Comparison of ENCODE assay signal across 8 mouse cellular contexts in genomic region chr4:142014659-142015608, GRCm38 (mm10). TPM values are rescaled to one million over a fixed set of nuclear protein-coding genes. Genes with fewer than 3 reads are reported as not detected.
DNase-seq lines count a peak whose midpoint lies in the region; ATAC-seq and TF ChIP-seq lines count a peak whose summit lies in the region.

TSS of gene Fhad1 (minus strand) at chr4:142015082.

- DNase-seq in adrenal gland, postnatal 36 days, result peak; percentile 75 to 76
- DNase-seq in embryonic facial prominence, embryonic 11.5 days (ENCODE audit: low spot score), result peak; percentile 87
- peak; percentile 73 to 79 for DNase-seq in heart, adult 2 months
- DNase-seq in kidney, adult 11 months, result peak; percentile 95
- DNase-seq in midbrain, embryonic 14.5 days, result peak; percentile 87
- DNase-seq in spleen, adult 12 weeks (ENCODE audit: low spot score), result peak; percentile 20
- no peak for DNase-seq in adipocyte (ENCODE audit: low spot score)

- intact Hi-C loops in heart, adult 2 months (cut with DNase I), result no loop called here

- no peaks in the 10 kb centered on the region for H3K79me2 ChIP-seq in heart, adult 2 months (replicated peaks; ENCODE audit: control insufficient read depth, insufficient read depth, low read length)

- TF ChIP-seq POLR2A in heart, adult 2 months (IDR thresholded peaks at IDR 0.05; ENCODE audit: insufficient read depth, low read depth, low read length), result no peak

- peak within 1 kb of the TSS; percentile 81 for H3K4me2 ChIP-seq in embryonic facial prominence, embryonic 11.5 days (ENCODE audit: low read depth, low read length)
- H3K4me2 ChIP-seq in limb, embryonic 15.5 days, result peak within 1 kb of the TSS; percentile 78
- H3K4me2 ChIP-seq in midbrain, embryonic 14.5 days (ENCODE audit: low read length), result peak within 1 kb of the TSS; percentile 65

- no peaks in the 10 kb centered on the region for H3K36me3 ChIP-seq in embryonic facial prominence, embryonic 11.5 days (replicated peaks; ENCODE audit: control insufficient read depth, insufficient read depth, low read depth, low read length)
- no peaks in the 10 kb centered on the region for H3K36me3 ChIP-seq in heart, adult 2 months (ENCODE audit: control insufficient read depth, insufficient read depth, low read length)
- no peaks in the 10 kb centered on the region for H3K36me3 ChIP-seq in limb, embryonic 15.5 days
- no peaks in the 10 kb centered on the region for H3K36me3 ChIP-seq in midbrain, embryonic 14.5 days (ENCODE audit: control insufficient read depth, insufficient read depth, low read length)

- no peaks in the 10 kb centered on the region; the same call in 1 of the 2 replicates for H3K4me1 ChIP-seq in embryonic facial prominence, embryonic 11.5 days (ENCODE audit: control insufficient read depth, insufficient read depth, low read length)
- no peaks in the 10 kb centered on the region; the same call in 1 of the 2 replicates for H3K4me1 ChIP-seq in heart, adult 2 months (ENCODE audit: control insufficient read depth, insufficient read depth, low read length)
- peaks cover 24% of the 10 kb centered on the region for H3K4me1 ChIP-seq in limb, embryonic 15.5 days
- H3K4me1 ChIP-seq in midbrain, embryonic 14.5 days (ENCODE audit: control insufficient read depth, insufficient read depth, low read length), result peaks cover 5% of the 10 kb centered on the region

- peak within 1 kb of the TSS; percentile 36 for H3K4me3 ChIP-seq in embryonic facial prominence, embryonic 11.5 days (ENCODE audit: low read depth, low read length)
- H3K4me3 ChIP-seq in heart, adult 2 months, result peak within 1 kb of the TSS; percentile 17; the same call in 1 of the 2 replicates
- peak within 1 kb of the TSS; percentile 41 for H3K4me3 ChIP-seq in limb, embryonic 15.5 days
- H3K4me3 ChIP-seq in midbrain, embryonic 14.5 days (replicated peaks; ENCODE audit: low read depth, low read length), result peak within 1 kb of the TSS; percentile 34

- no peak for TF ChIP-seq EP300 in heart, adult 2 months (IDR thresholded peaks at IDR 0.05; ENCODE audit: insufficient read depth, low read depth, low read length)

- peak; percentile 57 for ATAC-seq in embryonic facial prominence, embryonic 11.5 days (replicated peaks; ENCODE audit: insufficient number of reproducible peaks, low FRiP score, low TSS enrichment, low read depth)
- ATAC-seq in limb, embryonic 15.5 days (ENCODE audit: insufficient number of reproducible peaks, low FRiP score, low TSS enrichment, low read depth), result peak; percentile 74
- ATAC-seq in midbrain, embryonic 14.5 days (ENCODE audit: low FRiP score, low TSS enrichment), result peak; percentile 81

- peak; percentile 20 for TF ChIP-seq CTCF in heart, adult 2 months (IDR thresholded peaks at IDR 0.05)

- H3K27me3 ChIP-seq in embryonic facial prominence, embryonic 11.5 days (ENCODE audit: control insufficient read depth, insufficient read depth, low read length), result no peaks in the 10 kb centered on the region
- no peaks in the 10 kb centered on the region for H3K27me3 ChIP-seq in heart, adult 2 months (ENCODE audit: control insufficient read depth, insufficient read depth, low read length)
- H3K27me3 ChIP-seq in limb, embryonic 15.5 days, result peaks cover 10% of the 10 kb centered on the region
- H3K27me3 ChIP-seq in midbrain, embryonic 14.5 days (ENCODE audit: control insufficient read depth, insufficient read depth, low read length), result no peaks in the 10 kb centered on the region

- no peaks in the 10 kb centered on the region for H3K9me3 ChIP-seq in embryonic facial prominence, embryonic 11.5 days (replicated peaks; ENCODE audit: control insufficient read depth, low read length)
- H3K9me3 ChIP-seq in limb, embryonic 15.5 days, result no peaks in the 10 kb centered on the region
- no peaks in the 10 kb centered on the region for H3K9me3 ChIP-seq in midbrain, embryonic 14.5 days (ENCODE audit: control insufficient read depth, low read length)

- peak within 1 kb of the TSS; percentile 32; the same call in 1 of the 2 replicates for H3K9ac ChIP-seq in embryonic facial prominence, embryonic 11.5 days (replicated peaks; ENCODE audit: low read length)
- peak within 1 kb of the TSS; percentile 2; the same call in 1 of the 2 replicates for H3K9ac ChIP-seq in heart, adult 2 months (ENCODE audit: low read depth, low read length)
- H3K9ac ChIP-seq in limb, embryonic 15.5 days, result no peak within 1 kb of the TSS
- peak within 1 kb of the TSS; percentile 27 for H3K9ac ChIP-seq in midbrain, embryonic 14.5 days (replicated peaks; ENCODE audit: low read length)

- H3K27ac ChIP-seq in embryonic facial prominence, embryonic 11.5 days (replicated peaks; ENCODE audit: low read depth, low read length), result no peak within 1 kb of the TSS
- H3K27ac ChIP-seq in heart, adult 2 months, result no peak within 1 kb of the TSS
- no peak within 1 kb of the TSS for H3K27ac ChIP-seq in limb, embryonic 15.5 days
- 0 out of 2 replicates have a peak within 1 kb of the TSS, but pooled peaks have one; percentile 28 for H3K27ac ChIP-seq in midbrain, embryonic 14.5 days (replicated peaks; ENCODE audit: low read depth, low read length)

- WGBS in embryonic facial prominence, embryonic 11.5 days, result under 1% methylated on average over 43 of the region's 46 CpGs
- 5% methylated on average over 43 of the region's 46 CpGs for WGBS in heart, adult 2 months
- 1% methylated on average over 45 of the region's 46 CpGs for WGBS in limb, embryonic 15.5 days
- under 1% methylated on average over 44 of the region's 46 CpGs for WGBS in midbrain, embryonic 14.5 days

RNA-seq across cellular contexts. Expression of gene Fhad1, which starts in this region (rescaled TPM):
- under 1 TPM; 0.66 to 0.79 TPM for total RNA-seq in adrenal gland, postnatal 36 days (2021)
- 0.68 and 0.94 TPM in 2 replicates for polyA plus RNA-seq in embryonic facial prominence, embryonic 11.5 days (2014; fragmentation: Nextera tagmentation; extraction: Ambion mirVana)
- under 1 TPM; 0.47 to 0.55 TPM for total RNA-seq in heart, adult 2 months (2021)
- polyA plus RNA-seq in heart, adult 2 months (2012; rRNA removed), result 0.47 and 0.53 TPM in 2 replicates
- 3.9 and 5.5 TPM in 2 replicates for polyA plus RNA-seq in limb, embryonic 15.5 days (2015; fragmentation: Nextera tagmentation; extraction: Ambion mirVana)
- 2.4 and 3.6 TPM in 2 replicates for polyA plus RNA-seq in midbrain, embryonic 14.5 days (2014; fragmentation: Nextera tagmentation; extraction: Ambion mirVana)

Comparison
In these comparisons a context has a peak if more than half of its experiments do, and no peak if none do; other contexts are left out.
1. Peak in DNase-seq in adrenal gland, postnatal 36 days; RNA of the gene not detected or under 1 TPM.
2. Peak in DNase-seq, ATAC-seq, H3K4me3 ChIP-seq, H3K9ac ChIP-seq and H3K4me2 ChIP-seq in embryonic facial prominence, embryonic 11.5 days; RNA of the gene not detected or under 1 TPM.
3. Peak in DNase-seq, H3K4me3 ChIP-seq and H3K9ac ChIP-seq in heart, adult 2 months; RNA of the gene not detected or under 1 TPM.